Mouse (Mus musculus): Measurements from ENCODE around the gene Gm21992. TPM values are rescaled to one million over a fixed set of nuclear protein-coding genes. Genes with fewer than 3 reads are reported as not detected.
A peak's percentile ranks its signal among the peaks of the same experiment; 100 is the strongest.

Gm21992 gene
- polyA plus RNA-seq, 1 experiment, result 22.2 TPM

- Histone ChIP-seq H3K4me3 (ENCODE audit: low read depth, low read length) (no peak overlapping the region), H3K9ac (ENCODE audit: low read depth, poor library complexity, severe bottlenecking) (no peak overlapping the region), H3K27me3 (ENCODE audit: control insufficient read depth, insufficient read depth, low read length, poor library complexity, severe bottlenecking) (no peaks in the 10 kb centered on the region), H3K9me3 (replicated peaks; ENCODE audit: control insufficient read depth, insufficient read depth, low read length, poor library complexity, severe bottlenecking) (no peaks in the 10 kb centered on the region), H3K4me1 (ENCODE audit: control insufficient read depth, insufficient read depth, low read length) (peaks cover 3% of the 10 kb centered on the region), H3K36me3 (ENCODE audit: control insufficient read depth, insufficient read depth, low read length, poor library complexity, severe bottlenecking) (no peaks in the 10 kb centered on the region), H3K27ac (ENCODE audit: insufficient read depth, low read length) (peak overlapping the region; percentile 26)
- TF ChIP-seq POLR2A (IDR thresholded peaks at IDR 0.05; ENCODE audit: insufficient read depth, low read length) (no peak), CTCF (IDR thresholded peaks at IDR 0.05; ENCODE audit: low read depth, low read length) (no peak), EP300 (IDR thresholded peaks at IDR 0.05; ENCODE audit: insufficient read depth, low read depth, low read length) (no peak)
Measured at GRCm38 (mm10) chr19:4850281-4850680, 38.9 kb upstream of the Gm21992 start.

- peaks cover 3% of the 10 kb centered on the region for H3K4me1 ChIP-seq (ENCODE audit: control insufficient read depth, insufficient read depth, low read length)
- H3K27me3 ChIP-seq (ENCODE audit: control insufficient read depth, insufficient read depth, low read length, poor library complexity, severe bottlenecking), result no peaks in the 10 kb centered on the region
- H3K36me3 ChIP-seq (ENCODE audit: control insufficient read depth, insufficient read depth, low read length, poor library complexity, severe bottlenecking), result no peaks in the 10 kb centered on the region
- H3K9ac ChIP-seq (ENCODE audit: low read depth, poor library complexity, severe bottlenecking), result no peak overlapping the region
- no peaks in the 10 kb centered on the region for H3K9me3 ChIP-seq (replicated peaks; ENCODE audit: control insufficient read depth, insufficient read depth, low read length, poor library complexity, severe bottlenecking)
- H3K4me3 ChIP-seq (ENCODE audit: low read depth, low read length), result no peak overlapping the region
- peak; percentile 95 for TF ChIP-seq EP300 (IDR thresholded peaks at IDR 0.05; ENCODE audit: insufficient read depth, low read depth, low read length)
- TF ChIP-seq CTCF (IDR thresholded peaks at IDR 0.05; ENCODE audit: low read depth, low read length), result no peak
- H3K27ac ChIP-seq (ENCODE audit: insufficient read depth, low read length), result no peak overlapping the region
Measured at GRCm38 (mm10) chr19:4849800-4850199, 38.4 kb upstream of the Gm21992 start.

GRCm38 (mm10) chr19:4847490-4847889 is 36.1 kb upstream of the Gm21992 start:
- TF ChIP-seq POLR2A (IDR thresholded peaks at IDR 0.05; ENCODE audit: insufficient read depth, low read length), result no peak
- TF ChIP-seq CTCF (IDR thresholded peaks at IDR 0.05; ENCODE audit: low read depth, low read length), result peak; percentile 62
- TF ChIP-seq EP300 (IDR thresholded peaks at IDR 0.05; ENCODE audit: insufficient read depth, low read depth, low read length), result no peak
- Histone ChIP-seq H3K9me3 (replicated peaks; ENCODE audit: control insufficient read depth, insufficient read depth, low read length, poor library complexity, severe bottlenecking) (no peaks in the 10 kb centered on the region), H3K4me1 (ENCODE audit: control insufficient read depth, insufficient read depth, low read length) (peaks cover 3% of the 10 kb centered on the region), H3K4me3 (ENCODE audit: low read depth, low read length) (no peak overlapping the region), H3K9ac (ENCODE audit: low read depth, poor library complexity, severe bottlenecking) (no peak overlapping the region), H3K27me3 (ENCODE audit: control insufficient read depth, insufficient read depth, low read length, poor library complexity, severe bottlenecking) (no peaks in the 10 kb centered on the region), H3K36me3 (ENCODE audit: control insufficient read depth, insufficient read depth, low read length, poor library complexity, severe bottlenecking) (no peaks in the 10 kb centered on the region), H3K27ac (ENCODE audit: insufficient read depth, low read length) (no peak overlapping the region)

GRCm38 (mm10) chr19:4845846-4846245 is 34.4 kb upstream of the Gm21992 start:
- H3K27ac ChIP-seq (ENCODE audit: insufficient read depth, low read length), result no peak overlapping the region

GRCm38 (mm10) chr19:4842611-4843010 is 31.2 kb upstream of the Gm21992 start:
- H3K4me1 ChIP-seq (ENCODE audit: control insufficient read depth, insufficient read depth, low read length), result no peaks in the 10 kb centered on the region
- no peak overlapping the region for H3K27ac ChIP-seq (ENCODE audit: insufficient read depth, low read length)
- H3K36me3 ChIP-seq (ENCODE audit: control insufficient read depth, insufficient read depth, low read length, poor library complexity, severe bottlenecking), result no peaks in the 10 kb centered on the region
- TF ChIP-seq EP300 (IDR thresholded peaks at IDR 0.05; ENCODE audit: insufficient read depth, low read depth, low read length), result no peak
- no peak for TF ChIP-seq CTCF (IDR thresholded peaks at IDR 0.05; ENCODE audit: low read depth, low read length)
- no peak for TF ChIP-seq POLR2A (IDR thresholded peaks at IDR 0.05; ENCODE audit: insufficient read depth, low read length)
- H3K4me3 ChIP-seq (ENCODE audit: low read depth, low read length), result no peak overlapping the region
- H3K27me3 ChIP-seq (ENCODE audit: control insufficient read depth, insufficient read depth, low read length, poor library complexity, severe bottlenecking), result no peaks in the 10 kb centered on the region
- no peak overlapping the region for H3K9ac ChIP-seq (ENCODE audit: low read depth, poor library complexity, severe bottlenecking)
- H3K9me3 ChIP-seq (replicated peaks; ENCODE audit: control insufficient read depth, insufficient read depth, low read length, poor library complexity, severe bottlenecking), result no peaks in the 10 kb centered on the region

More at GRCm38 (mm10) chr19:4845846-4846245, 34.4 kb upstream of the Gm21992 start:
- Histone ChIP-seq H3K4me3 (ENCODE audit: low read depth, low read length) (no peak overlapping the region), H3K4me1 (ENCODE audit: control insufficient read depth, insufficient read depth, low read length) (peaks cover 3% of the 10 kb centered on the region), H3K36me3 (ENCODE audit: control insufficient read depth, insufficient read depth, low read length, poor library complexity, severe bottlenecking) (no peaks in the 10 kb centered on the region), H3K27me3 (ENCODE audit: control insufficient read depth, insufficient read depth, low read length, poor library complexity, severe bottlenecking) (no peaks in the 10 kb centered on the region), H3K9me3 (replicated peaks; ENCODE audit: control insufficient read depth, insufficient read depth, low read length, poor library complexity, severe bottlenecking) (no peaks in the 10 kb centered on the region), H3K9ac (ENCODE audit: low read depth, poor library complexity, severe bottlenecking) (no peak overlapping the region)
- no peak for TF ChIP-seq CTCF (IDR thresholded peaks at IDR 0.05; ENCODE audit: low read depth, low read length)
- TF ChIP-seq POLR2A (IDR thresholded peaks at IDR 0.05; ENCODE audit: insufficient read depth, low read length), result no peak
- TF ChIP-seq EP300 (IDR thresholded peaks at IDR 0.05; ENCODE audit: insufficient read depth, low read depth, low read length), result no peak

GRCm38 (mm10) chr19:4840848-4841247 is 29.4 kb upstream of the Gm21992 start:
- no peaks in the 10 kb centered on the region for H3K4me1 ChIP-seq (ENCODE audit: control insufficient read depth, insufficient read depth, low read length)
- no peaks in the 10 kb centered on the region for H3K9me3 ChIP-seq (replicated peaks; ENCODE audit: control insufficient read depth, insufficient read depth, low read length, poor library complexity, severe bottlenecking)
- H3K9ac ChIP-seq (ENCODE audit: low read depth, poor library complexity, severe bottlenecking), result no peak overlapping the region
- H3K4me3 ChIP-seq (ENCODE audit: low read depth, low read length), result no peak overlapping the region
- H3K36me3 ChIP-seq (ENCODE audit: control insufficient read depth, insufficient read depth, low read length, poor library complexity, severe bottlenecking), result no peaks in the 10 kb centered on the region
- H3K27me3 ChIP-seq (ENCODE audit: control insufficient read depth, insufficient read depth, low read length, poor library complexity, severe bottlenecking), result no peaks in the 10 kb centered on the region
- no peak overlapping the region for H3K27ac ChIP-seq (ENCODE audit: insufficient read depth, low read length)
- TF ChIP-seq EP300 (IDR thresholded peaks at IDR 0.05; ENCODE audit: insufficient read depth, low read depth, low read length) (no peak), CTCF (IDR thresholded peaks at IDR 0.05; ENCODE audit: low read depth, low read length) (no peak), POLR2A (IDR thresholded peaks at IDR 0.05; ENCODE audit: insufficient read depth, low read length) (no peak)

All from ES-Bruce4 (cell line).